Mouse (Mus musculus) stomach, embryonic 15.5 days (tissue): Measurements from ENCODE around the gene 5730409E04Rik. TPM values are rescaled to one million over a fixed set of nuclear protein-coding genes. Genes with fewer than 3 reads are reported as not detected.

Source experiments
- ATAC-seq: fragments of 200-750 bp; cut with Nextera tagmentation; 2 replicates; pipeline ENCODE4 v1.8.0; 2017; ENCODE audit warnings: low read depth, moderate number of reproducible peaks, moderate TSS enrichment; ENCODE audit not compliant: insufficient read depth, low FRiP score
- H3K27ac ChIP-seq: fragments of 300-500 bp; sonication (generic); 2 replicates; pipeline ENCODE4 v1.5.1; 2015; ENCODE audit warnings: mild to moderate bottlenecking, inconsistent platforms
- H3K27me3 ChIP-seq: fragments of 300-500 bp; sonication (generic); replicated peaks from 2 replicates; pipeline ENCODE4 v1.6.1; 2015; ENCODE audit warnings: inconsistent platforms
- H3K36me3 ChIP-seq: fragments of 300-500 bp; sonication (generic); 2 replicates; pipeline ENCODE4 v1.6.1; 2015; ENCODE audit warnings: inconsistent platforms
- H3K4me1 ChIP-seq: fragments of 300-500 bp; sonication (generic); 2 replicates; pipeline ENCODE4 v1.6.1; 2015; ENCODE audit warnings: inconsistent platforms
- H3K4me2 ChIP-seq: fragments of 300-500 bp; sonication (generic); 2 replicates; pipeline ENCODE4 v1.6.1; 2015; ENCODE audit warnings: mild to moderate bottlenecking, inconsistent platforms
- H3K4me3 ChIP-seq: fragments of 300-500 bp; sonication (generic); replicated peaks from 2 replicates; pipeline ENCODE4 v1.5.1; 2015; ENCODE audit warnings: inconsistent platforms
- H3K9ac ChIP-seq: fragments of 300-500 bp; sonication (generic); 2 replicates; pipeline ENCODE4 v1.6.1; 2015; ENCODE audit warnings: inconsistent platforms
- H3K9me3 ChIP-seq: fragments of 300-500 bp; sonication (generic); 2 replicates; pipeline ENCODE4 v1.6.1; 2016; ENCODE audit warnings: inconsistent platforms
- WGBS: fragments of 180-500 bp; shearing (Covaris S2); methylation state at CpG from one replicate; pipeline ENCODE4 v1.1.7; 2015; 5-methylcytosine and 5-hydroxymethylcytosine counted together
- polyA plus RNA-seq: library from polyadenylated mRNA; unstranded; fragments of >200 nt; fragmentation: Nextera tagmentation; extraction: Ambion mirVana; gene quantifications from 2 replicates; pipeline ENCODE4 v1.2.1, GENCODE M21; 2015

The 5730409E04Rik gene
- 2.3 and 2.5 TPM in 2 replicates for polyA plus RNA-seq

DNA sequence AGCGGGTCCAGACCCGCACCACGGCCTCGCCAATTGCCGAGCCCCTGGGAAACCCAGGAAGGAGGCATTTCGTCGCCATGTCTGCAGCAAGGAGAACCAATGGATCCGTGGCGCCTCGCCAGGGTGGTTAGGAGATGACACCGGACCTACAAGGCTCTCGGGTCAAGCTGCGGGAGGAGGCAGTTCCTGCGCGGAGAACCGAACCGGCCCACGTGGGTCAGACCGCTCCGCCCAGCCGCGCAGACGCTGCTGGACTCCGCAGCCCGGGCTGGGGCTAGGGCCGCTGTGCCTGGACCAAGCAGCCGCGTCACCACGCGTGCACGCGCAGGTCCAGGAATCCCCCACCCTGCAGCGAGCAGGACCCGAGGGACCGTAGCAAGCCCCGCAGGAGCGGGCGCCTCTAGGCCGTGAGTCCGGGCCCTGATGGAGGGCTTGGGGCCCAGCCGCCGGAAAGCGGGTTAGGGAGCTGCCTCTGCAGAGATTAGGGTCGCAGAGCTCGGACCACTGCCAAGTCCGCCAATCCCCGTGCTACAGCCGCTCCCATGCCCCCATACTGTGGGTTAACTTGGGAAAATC, at the start of gene 5730409E04Rik:
5730409E04Rik (plus strand) TSS at position 213 of the 576 bp plus-strand sequence.
- Histone ChIP-seq H3K4me3 (peak within 1 kb of the TSS; percentile 63), H3K27ac (0 out of 2 replicates have a peak within 1 kb of the TSS, but pooled peaks have one; percentile 31), H3K9ac (peak within 1 kb of the TSS; percentile 71), H3K4me2 (peak within 1 kb of the TSS; percentile 88), H3K36me3 (no peaks in the 10 kb centered on the region), H3K27me3 (no peaks in the 10 kb centered on the region), H3K4me1 (no peaks in the 10 kb centered on the region), H3K9me3 (no peaks in the 10 kb centered on the region)
- ATAC-seq, result peak; percentile 88
- WGBS, result under 1% methylated on average over 48 of the region's 48 CpGs

DNA sequence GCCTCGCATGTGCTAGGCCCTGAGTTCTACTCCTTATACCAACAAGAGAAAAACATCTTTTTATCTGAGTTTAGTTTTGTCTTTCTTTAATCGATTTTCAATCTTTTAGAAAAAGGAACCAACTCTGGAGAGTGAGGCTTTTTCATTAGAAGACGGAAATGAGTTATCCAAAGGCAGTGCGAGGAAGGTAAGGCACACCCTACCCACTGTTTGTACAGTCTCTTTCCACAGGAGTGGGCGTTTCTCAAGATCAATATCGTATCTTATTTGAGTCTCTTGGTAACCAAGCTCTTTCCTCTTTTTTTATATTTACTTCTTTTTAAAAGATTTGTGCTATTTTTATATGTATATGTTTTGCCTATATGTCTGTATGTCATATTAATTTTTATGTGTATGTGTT, 45.8 kb upstream of the 5730409E04Rik start:
- Histone ChIP-seq H3K4me3 (no peak overlapping the region), H3K27me3 (no peaks in the 10 kb centered on the region), H3K27ac (no peak overlapping the region), H3K9me3 (no peaks in the 10 kb centered on the region), H3K9ac (no peak overlapping the region), H3K4me1 (no peaks in the 10 kb centered on the region), H3K4me2 (no peak overlapping the region), H3K36me3 (peaks cover 45% of the 10 kb centered on the region)
- no peak for ATAC-seq
- 72% methylated on average over 6 of the region's 6 CpGs for WGBS

DNA sequence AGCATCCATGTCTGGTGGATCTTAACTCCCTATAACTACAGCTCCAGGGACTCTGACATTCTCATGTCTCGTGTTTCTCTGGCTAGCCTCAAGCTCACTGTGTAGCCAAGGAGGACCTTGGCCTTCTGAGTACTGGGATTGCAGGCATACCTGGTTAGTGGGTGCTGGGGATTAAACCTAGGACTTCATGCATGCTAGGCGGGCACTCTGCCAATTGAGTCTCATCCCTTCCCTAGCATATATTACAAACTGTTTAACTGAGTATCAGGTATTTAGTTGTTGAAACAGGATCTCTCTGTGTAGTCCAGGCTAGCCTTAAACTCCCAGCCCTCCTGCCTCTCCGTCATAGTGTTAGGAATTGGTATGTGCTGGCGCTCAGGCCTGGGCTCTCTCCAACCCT, 42.4 kb upstream of the 5730409E04Rik start:
- no peak overlapping the region for H3K4me3 ChIP-seq
- no peak overlapping the region for H3K27ac ChIP-seq
- no peak overlapping the region for H3K9ac ChIP-seq
- ATAC-seq, result no peak
- no peaks in the 10 kb centered on the region for H3K27me3 ChIP-seq
- no peaks in the 10 kb centered on the region for H3K9me3 ChIP-seq
- H3K4me1 ChIP-seq, result no peaks in the 10 kb centered on the region
- no peak overlapping the region for H3K4me2 ChIP-seq
- peaks cover 39% of the 10 kb centered on the region for H3K36me3 ChIP-seq
- 97% methylated on average over 4 of the region's 4 CpGs for WGBS

DNA sequence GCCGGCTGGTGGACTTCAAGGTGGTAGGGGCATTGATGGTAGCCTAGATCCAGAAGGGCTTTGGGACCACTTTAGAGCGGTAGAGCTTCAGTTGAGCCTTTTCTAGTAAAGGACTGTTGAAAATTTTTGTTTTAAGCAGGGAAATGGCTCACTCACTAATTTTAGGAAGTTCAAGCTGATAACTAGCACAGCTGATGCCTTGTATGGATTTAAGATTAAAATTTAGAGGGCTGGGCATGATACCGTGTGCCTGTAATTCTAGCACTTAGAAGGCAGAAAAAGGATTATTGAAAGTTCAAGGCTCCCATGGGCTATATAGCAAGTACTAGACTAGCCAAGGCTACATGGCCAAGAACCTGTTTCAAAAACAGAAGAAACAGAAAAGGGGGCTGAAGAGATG, 39.8 kb upstream of the 5730409E04Rik start:
- H3K9ac ChIP-seq, result no peak overlapping the region
- no peaks in the 10 kb centered on the region for H3K27me3 ChIP-seq
- no peak overlapping the region for H3K27ac ChIP-seq
- WGBS, result 95% methylated on average over 3 of the region's 3 CpGs
- no peak overlapping the region for H3K4me2 ChIP-seq
- H3K9me3 ChIP-seq, result no peaks in the 10 kb centered on the region
- no peaks in the 10 kb centered on the region for H3K4me1 ChIP-seq
- ATAC-seq, result no peak
- H3K4me3 ChIP-seq, result no peak overlapping the region
- peaks cover 59% of the 10 kb centered on the region for H3K36me3 ChIP-seq

DNA sequence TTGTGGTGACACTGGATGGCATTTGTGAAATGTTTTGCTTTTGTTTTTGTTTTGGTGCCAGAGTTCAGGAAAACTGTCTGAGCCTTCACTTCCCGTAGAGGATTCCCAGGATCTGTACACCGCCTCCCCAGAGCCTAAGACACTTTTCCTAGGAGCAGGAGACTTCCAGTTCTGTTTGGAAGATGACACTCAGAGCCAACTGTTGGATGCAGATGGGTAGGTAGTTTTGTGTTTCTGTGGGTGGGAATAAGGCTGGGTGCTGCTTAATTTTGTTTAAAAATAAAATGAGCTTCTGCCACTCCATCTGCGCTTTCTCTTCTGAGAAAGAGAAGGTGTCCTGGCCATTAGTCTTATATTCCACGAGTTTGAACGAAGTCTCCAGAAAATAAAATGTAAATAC, 33.3 kb upstream of the 5730409E04Rik start:
- 92% methylated on average over 5 of the region's 5 CpGs for WGBS
- Histone ChIP-seq H3K27me3 (no peaks in the 10 kb centered on the region), H3K9me3 (no peaks in the 10 kb centered on the region), H3K4me3 (no peak overlapping the region), H3K4me1 (no peaks in the 10 kb centered on the region), H3K36me3 (peaks cover 68% of the 10 kb centered on the region), H3K27ac (no peak overlapping the region), H3K9ac (no peak overlapping the region), H3K4me2 (no peak overlapping the region)
- ATAC-seq, result no peak

- 87% methylated on average over 3 of the region's 3 CpGs for WGBS
- peaks cover 60% of the 10 kb centered on the region for H3K36me3 ChIP-seq
- ATAC-seq, result no peak
- H3K9ac ChIP-seq, result no peak overlapping the region
- no peaks in the 10 kb centered on the region for H3K9me3 ChIP-seq
- H3K4me1 ChIP-seq, result no peaks in the 10 kb centered on the region
- H3K4me3 ChIP-seq, result no peak overlapping the region
- no peak overlapping the region for H3K27ac ChIP-seq
- H3K27me3 ChIP-seq, result no peaks in the 10 kb centered on the region
- no peak overlapping the region for H3K4me2 ChIP-seq
Observed at GRCm38 (mm10) chr4:126577920-126578319, 31.7 kb upstream of the 5730409E04Rik start.

- Histone ChIP-seq H3K36me3 (peaks cover 52% of the 10 kb centered on the region), H3K4me3 (no peak overlapping the region), H3K9ac (no peak overlapping the region), H3K4me2 (no peak overlapping the region), H3K27me3 (no peaks in the 10 kb centered on the region), H3K4me1 (no peaks in the 10 kb centered on the region), H3K27ac (no peak overlapping the region), H3K9me3 (no peaks in the 10 kb centered on the region)
- ATAC-seq, result no peak
- 84% methylated on average over 2 of the region's 2 CpGs for WGBS
Observed at GRCm38 (mm10) chr4:126579077-126579476, 30.5 kb upstream of the 5730409E04Rik start.

DNA sequence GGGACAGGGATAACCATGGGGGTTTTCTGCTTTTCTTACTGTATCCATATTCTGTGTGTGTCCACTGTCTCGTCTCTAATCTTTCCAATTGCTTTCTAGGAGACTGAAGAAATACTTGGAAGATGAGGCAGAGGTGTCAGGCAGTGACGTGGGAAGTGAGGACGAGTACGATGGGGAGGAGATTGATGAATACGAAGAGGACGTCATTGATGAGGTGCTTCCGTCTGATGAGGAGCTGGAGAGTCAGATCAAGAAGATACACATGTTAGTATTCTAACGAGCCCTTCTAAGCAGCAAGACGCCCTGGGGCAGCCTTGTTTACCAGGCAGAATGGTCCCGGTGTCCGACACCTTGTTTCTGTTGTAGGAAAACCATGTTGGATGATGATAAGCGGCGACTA, 23.9 kb upstream of the 5730409E04Rik start:
- no peak for ATAC-seq
- Histone ChIP-seq H3K27me3 (no peaks in the 10 kb centered on the region), H3K4me3 (no peak overlapping the region), H3K4me1 (no peaks in the 10 kb centered on the region), H3K4me2 (no peak overlapping the region), H3K9ac (no peak overlapping the region), H3K36me3 (peaks cover 42% of the 10 kb centered on the region), H3K27ac (no peak overlapping the region), H3K9me3 (no peaks in the 10 kb centered on the region)
- WGBS, result 94% methylated on average over 13 of the region's 13 CpGs

DNA sequence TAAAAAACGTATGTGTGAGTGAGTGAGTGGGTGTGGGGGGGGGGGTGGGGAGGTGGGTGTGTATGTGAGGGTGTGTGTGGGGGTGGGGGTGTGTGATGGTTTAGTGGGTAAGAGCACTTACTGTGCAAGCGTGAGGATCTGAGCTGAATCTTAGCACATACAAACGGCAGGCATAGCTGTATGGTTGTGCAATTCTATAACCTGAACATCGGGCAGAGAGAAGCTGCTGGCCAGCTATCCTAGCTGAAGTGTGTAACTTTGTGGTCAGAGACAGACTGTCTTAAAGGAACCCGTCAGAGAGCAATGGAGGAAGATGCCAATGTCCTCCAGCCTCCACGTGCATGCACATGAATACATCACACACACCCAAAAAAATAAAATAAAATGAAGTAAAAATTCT, 17.6 kb upstream of the 5730409E04Rik start:
- no peaks in the 10 kb centered on the region for H3K27me3 ChIP-seq
- H3K9me3 ChIP-seq, result no peaks in the 10 kb centered on the region
- H3K4me3 ChIP-seq, result no peak overlapping the region
- peaks cover 16% of the 10 kb centered on the region for H3K36me3 ChIP-seq
- no peak overlapping the region for H3K4me2 ChIP-seq
- ATAC-seq, result no peak
- no peak overlapping the region for H3K27ac ChIP-seq
- H3K9ac ChIP-seq, result no peak overlapping the region
- 85% methylated on average over 6 of the region's 6 CpGs for WGBS
- no peaks in the 10 kb centered on the region for H3K4me1 ChIP-seq

GRCm38 (mm10) chr4:126599971-126600754, 9.5 kb upstream of the 5730409E04Rik start:
- H3K4me3 ChIP-seq, result no peak overlapping the region
- no peak for ATAC-seq
- H3K4me1 ChIP-seq, result peaks cover 7% of the 10 kb centered on the region; the same call in 1 of the 2 replicates
- H3K4me2 ChIP-seq, result no peak overlapping the region
- no peak overlapping the region for H3K27ac ChIP-seq
- WGBS, result 29% methylated on average over 8 of the region's 8 CpGs
- H3K27me3 ChIP-seq, result no peaks in the 10 kb centered on the region
- no peaks in the 10 kb centered on the region for H3K36me3 ChIP-seq
- H3K9ac ChIP-seq, result no peak overlapping the region
- H3K9me3 ChIP-seq, result no peaks in the 10 kb centered on the region

GRCm38 (mm10) chr4:126601597-126602444, 7.8 kb upstream of the 5730409E04Rik start:
- H3K4me1 ChIP-seq, result peaks cover 7% of the 10 kb centered on the region; the same call in 1 of the 2 replicates
- H3K27ac ChIP-seq, result no peak overlapping the region
- 22% methylated on average over 21 of the region's 22 CpGs for WGBS
- peak overlapping the region; percentile 50 for H3K4me2 ChIP-seq
- H3K9me3 ChIP-seq, result no peaks in the 10 kb centered on the region
- H3K9ac ChIP-seq, result no peak overlapping the region
- H3K4me3 ChIP-seq, result no peak overlapping the region
- H3K36me3 ChIP-seq, result no peaks in the 10 kb centered on the region
- H3K27me3 ChIP-seq, result no peaks in the 10 kb centered on the region
- ATAC-seq, result peak; percentile 87

GRCm38 (mm10) chr4:126602445-126602762, 7.2 kb upstream of the 5730409E04Rik start:
- H3K36me3 ChIP-seq, result no peaks in the 10 kb centered on the region
- no peak for ATAC-seq
- H3K4me2 ChIP-seq, result peak overlapping the region; percentile 50
- H3K9me3 ChIP-seq, result no peaks in the 10 kb centered on the region
- H3K27me3 ChIP-seq, result no peaks in the 10 kb centered on the region
- H3K9ac ChIP-seq, result no peak overlapping the region
- peaks cover 7% of the 10 kb centered on the region; the same call in 1 of the 2 replicates for H3K4me1 ChIP-seq
- no peak overlapping the region for H3K27ac ChIP-seq
- 6% methylated on average over 6 of the region's 6 CpGs for WGBS
- H3K4me3 ChIP-seq, result no peak overlapping the region
